Mouse (Mus musculus) myocyte (in vitro differentiated cells): ENCODE results near the gene Txndc17. TPM values are rescaled to one million over a fixed set of nuclear protein-coding genes. Genes with fewer than 3 reads are reported as not detected.

Experiments
- H3K27me3 ChIP-seq: one replicate; pipeline ENCODE4 v1.6.1; 2011; ENCODE audit not compliant: control insufficient read depth, insufficient read depth, insufficient read length
- H3K36me3 ChIP-seq: one replicate; pipeline ENCODE4 v1.6.1; 2011; ENCODE audit not compliant: control insufficient read depth, insufficient read depth
- H3K4me2 ChIP-seq: one replicate; pipeline ENCODE4 v1.6.1; 2011; ENCODE audit warnings: low read depth, control low read depth
- H3K4me3 ChIP-seq: one replicate; pipeline ENCODE4 v1.5.1; 2011; ENCODE audit warnings: mild to moderate bottlenecking, control low read depth, moderate library complexity
- H3K79me2 ChIP-seq: one replicate; pipeline ENCODE4 v1.6.1; 2011; ENCODE audit not compliant: control insufficient read depth, insufficient read depth
- H3ac ChIP-seq: one replicate; pipeline ENCODE4 v1.6.1; 2011; ENCODE audit not compliant: control insufficient read depth, insufficient read length
- CEBPB ChIP-seq: IDR thresholded peaks from 2 replicates; pipeline ENCODE4 v1.6.1; 2011; ENCODE audit warnings: mild to moderate bottlenecking, moderate library complexity; ENCODE audit not compliant: poor library complexity, insufficient read depth, severe bottlenecking
- E2F4 ChIP-seq: IDR thresholded peaks from one replicate; pipeline ENCODE4 v1.6.1; 2011; ENCODE audit warnings: mild to moderate bottlenecking, control low read depth, moderate library complexity; ENCODE audit not compliant: insufficient read depth
- MAX ChIP-seq: IDR thresholded peaks from one replicate; pipeline ENCODE4 v1.6.1; 2011; ENCODE audit warnings: low read depth, mild to moderate bottlenecking, control low read depth
- MYOD1 ChIP-seq, 3 experiments: IDR thresholded peaks; one replicate each; pipeline ENCODE4 v1.6.1; 2011; ENCODE audit warnings: control low read depth in 2 of 3, low read depth in 2 of 3, mild to moderate bottlenecking in 2 of 3, moderate library complexity in 1 of 3; ENCODE audit not compliant: insufficient read length in 2 of 3, control insufficient read depth in 1 of 3
- MYOG ChIP-seq, 3 experiments: IDR thresholded peaks; one replicate each; pipeline ENCODE4 v1.6.1; 2011; ENCODE audit warnings: control low read depth in 2 of 3, low read depth in 2 of 3, mild to moderate bottlenecking in 2 of 3; ENCODE audit not compliant: insufficient read length in 2 of 3, control insufficient read depth in 1 of 3, insufficient read depth in 1 of 3
- POLR2A ChIP-seq: IDR thresholded peaks from one replicate; pipeline ENCODE4 v1.6.1; 2011; ENCODE audit warnings: low read depth, mild to moderate bottlenecking, control low read depth, moderate library complexity; ENCODE audit not compliant: insufficient read length
- POLR2AphosphoS2 ChIP-seq: IDR thresholded peaks from one replicate; pipeline ENCODE4 v1.6.1; 2011; ENCODE audit warnings: low read depth, control low read depth; ENCODE audit not compliant: insufficient read length
- REST ChIP-seq: IDR thresholded peaks from one replicate; pipeline ENCODE4 v1.6.1; 2011; ENCODE audit warnings: mild to moderate bottlenecking, control low read depth, moderate library complexity; ENCODE audit not compliant: insufficient read depth, insufficient read length
- SRF ChIP-seq: IDR thresholded peaks from one replicate; pipeline ENCODE4 v1.6.1; 2011; ENCODE audit warnings: low read depth; ENCODE audit not compliant: control insufficient read depth, insufficient read length
- TCF12 ChIP-seq: IDR thresholded peaks from one replicate; pipeline ENCODE4 v1.6.1; 2011; ENCODE audit warnings: mild to moderate bottlenecking, control low read depth; ENCODE audit not compliant: poor library complexity, insufficient read depth, severe bottlenecking
- TCF3 ChIP-seq: IDR thresholded peaks from one replicate; pipeline ENCODE4 v1.6.1; 2011; ENCODE audit warnings: low read depth, control low read depth; ENCODE audit not compliant: insufficient read length
- USF1 ChIP-seq: IDR thresholded peaks from one replicate; pipeline ENCODE4 v1.6.1; 2011; ENCODE audit warnings: low read depth, mild to moderate bottlenecking, control low read depth, moderate library complexity
- polyA plus RNA-seq: library from polyadenylated mRNA; unstranded; fragments of >200 nt; fragmentation: generic; extraction: Trizol; gene quantifications from one replicate; pipeline ENCODE4 v1.2.1, GENCODE M21; 2012; ENCODE audit warnings: missing spikeins

Gene Txndc17
- polyA plus RNA-seq, 1 experiment: 110 TPM

DNA sequence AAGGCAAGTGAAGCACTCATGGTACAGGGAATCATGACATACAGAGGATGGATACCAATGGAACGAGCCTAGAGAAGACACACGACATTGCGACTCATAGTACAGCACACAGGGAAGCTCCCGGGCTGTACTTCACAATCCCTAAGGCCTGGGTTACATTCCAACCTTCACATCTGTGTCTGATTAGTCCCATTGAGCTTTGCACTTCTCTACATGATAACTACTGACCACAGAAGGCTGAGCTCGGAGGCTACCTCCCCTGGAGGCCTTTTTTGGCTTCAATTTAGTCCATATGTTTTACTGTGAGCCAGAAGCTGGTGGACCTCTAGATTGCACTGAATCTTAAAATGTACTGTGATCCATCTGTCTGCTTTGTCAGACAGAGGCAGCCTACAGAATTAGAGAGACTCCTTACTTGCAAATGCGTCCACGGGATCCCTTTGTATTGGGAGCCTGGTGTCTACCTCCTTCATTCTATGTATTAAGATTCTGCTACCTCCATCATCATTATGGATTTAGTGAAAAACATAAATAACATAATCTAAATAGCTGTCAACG lies 37.9 kb downstream of the Txndc17 start:
- Histone ChIP-seq H3K79me2 (no peaks in the 10 kb centered on the region), H3ac (no peak overlapping the region), H3K4me3 (no peak overlapping the region), H3K27me3 (peaks cover 9% of the 10 kb centered on the region), H3K4me2 (no peak overlapping the region), H3K36me3 (no peaks in the 10 kb centered on the region)
- TF ChIP-seq POLR2A: no peak
- TF ChIP-seq CEBPB: no peak
- no peak for TF ChIP-seq MYOG (IDR thresholded peaks at IDR 0.05; ENCODE audit: control insufficient read depth in 1 of 3, insufficient read depth in 1 of 3, insufficient read length in 2 of 3, low read depth in 2 of 3)
- no peak for TF ChIP-seq MAX
- TF ChIP-seq USF1: no peak
- no peak for TF ChIP-seq POLR2AphosphoS2
- no peak for TF ChIP-seq REST
- no peak for TF ChIP-seq TCF3
- no peak for TF ChIP-seq E2F4
- no peak for TF ChIP-seq TCF12

GRCm38 (mm10) chr11:72255629-72256028 lies 48.3 kb downstream of the Txndc17 start:
- no peaks in the 10 kb centered on the region for H3K36me3 ChIP-seq
- H3ac ChIP-seq: no peak overlapping the region
- H3K4me3 ChIP-seq: no peak overlapping the region
- peaks cover 5% of the 10 kb centered on the region for H3K27me3 ChIP-seq
- no peaks in the 10 kb centered on the region for H3K79me2 ChIP-seq
- no peak for TF ChIP-seq REST
- H3K4me2 ChIP-seq: no peak overlapping the region

DNA sequence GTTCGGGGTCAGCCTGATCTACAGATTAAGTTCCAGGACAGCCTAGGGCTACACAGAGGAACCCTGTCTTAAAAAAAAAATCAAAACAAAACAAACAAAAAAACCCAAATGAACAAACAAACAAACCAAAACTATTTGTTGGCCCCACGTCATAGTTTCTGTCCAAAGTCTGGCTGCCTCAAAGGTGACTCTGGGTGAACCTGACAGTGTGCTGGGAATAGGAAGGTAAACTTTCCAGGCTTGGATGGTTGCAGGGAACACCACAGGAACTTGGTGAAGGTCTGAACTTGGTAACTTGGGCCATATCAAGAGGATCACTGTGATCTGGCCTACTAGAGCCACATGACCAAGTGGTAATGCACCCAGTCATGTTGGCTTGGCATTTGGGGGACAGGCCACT lies 49.1 kb downstream of the Txndc17 start:
- Histone ChIP-seq H3K4me3 (no peak overlapping the region), H3K4me2 (no peak overlapping the region)
- TF ChIP-seq CEBPB (no peak), SRF (no peak), MYOD1 (IDR thresholded peaks at IDR 0.05; ENCODE audit: control insufficient read depth in 1 of 3, insufficient read length in 2 of 3, low read depth in 2 of 3) (no peak), POLR2A (no peak)

More for the DNA sequence above, 49.1 kb downstream of the Txndc17 start:
- Histone ChIP-seq H3K79me2 (no peaks in the 10 kb centered on the region), H3K36me3 (no peaks in the 10 kb centered on the region), H3ac (no peak overlapping the region), H3K27me3 (peaks cover 5% of the 10 kb centered on the region)

Other genes starting within 250 kb of the Txndc17 start
- gene Aipl1, start 170.0 kb upstream of the Txndc17 start, polyA plus RNA-seq: 0.38 TPM
- gene Pimreg, start 165.5 kb upstream of the Txndc17 start, polyA plus RNA-seq: 77.9 TPM
- 0.04 TPM for gene Pitpnm3, start 71.8 kb upstream of the Txndc17 start, polyA plus RNA-seq
- 0.10 TPM for gene Gm43951, start 707 bp upstream of the Txndc17 start, polyA plus RNA-seq
- 2.8 TPM for gene 4933427D14Rik, start 88 bp upstream of the Txndc17 start, polyA plus RNA-seq
- 20.1 TPM for gene Med31, start 8.0 kb downstream of the Txndc17 start, polyA plus RNA-seq
- gene Slc13a5, start 59.7 kb downstream of the Txndc17 start, polyA plus RNA-seq: 0.72 TPM
- 5.9 TPM for gene Xaf1, start 94.1 kb downstream of the Txndc17 start, polyA plus RNA-seq
- gene Fbxo39, start 106.9 kb downstream of the Txndc17 start, polyA plus RNA-seq: 0.02 TPM
- gene Tekt1, start 154.9 kb downstream of the Txndc17 start, polyA plus RNA-seq: not detected
- gene Smtnl2, start 204.2 kb downstream of the Txndc17 start, polyA plus RNA-seq: 2.0 TPM
- not detected for gene Ggt6, start 228.0 kb downstream of the Txndc17 start, polyA plus RNA-seq
- gene Mybbp1a, start 233.8 kb downstream of the Txndc17 start, polyA plus RNA-seq: 138 TPM